Mouse (Mus musculus): ENCODE measurements around the gene Ptk7. TPM values are rescaled to one million over a fixed set of nuclear protein-coding genes. Genes with fewer than 3 reads are reported as not detected.
"Not testable (repeated sequence)": the region's sequence is repeated elsewhere in the genome, so short reads cannot be mapped to it uniquely, and the experiment has no call there.

Gene Ptk7
- polyA plus RNA-seq, 1 experiment from 2014 or later = 69.7 TPM

- Histone ChIP-seq H3K9me3 (no peaks in the 10 kb centered on the region), H3K27me3 (replicated peaks) (no peaks in the 10 kb centered on the region), H3K9ac (no peak overlapping the region), H3K4me3 (no peak overlapping the region), H3K4me2 (replicated peaks) (no peak overlapping the region), H3K27ac (no peak overlapping the region), H3K36me3 (peaks cover 85% of the 10 kb centered on the region), H3K4me1 (no peaks in the 10 kb centered on the region)
- WGBS = 96% methylated on average over 7 of the region's 7 CpGs
- ATAC-seq (ENCODE audit: low FRiP score, low read depth) = no peak
Observed at GRCm38 (mm10) chr17:46574535-46574934, 54.8 kb downstream of the Ptk7 start.

- Histone ChIP-seq H3K9me3 (no peaks in the 10 kb centered on the region), H3K27me3 (replicated peaks) (no peaks in the 10 kb centered on the region), H3K4me3 (no peak overlapping the region), H3K4me1 (no peaks in the 10 kb centered on the region), H3K27ac (no peak overlapping the region), H3K4me2 (replicated peaks) (no peak overlapping the region), H3K9ac (no peak overlapping the region), H3K36me3 (peaks cover 84% of the 10 kb centered on the region)
- WGBS = 89% methylated on average over 11 of the region's 11 CpGs
- ATAC-seq (ENCODE audit: low FRiP score, low read depth) = no peak
Observed at GRCm38 (mm10) chr17:46571005-46571404, 58.3 kb downstream of the Ptk7 start.

GRCm38 (mm10) chr17:46559146-46559545, 70.2 kb downstream of the Ptk7 start:
- H3K36me3 ChIP-seq = peaks cover 9% of the 10 kb centered on the region; the same call in 1 of the 2 replicates
- H3K4me3 ChIP-seq = no peak overlapping the region
- H3K9ac ChIP-seq = no peak overlapping the region
- no peak for ATAC-seq (ENCODE audit: low FRiP score, low read depth)
- no peaks in the 10 kb centered on the region for H3K9me3 ChIP-seq
- WGBS = 93% methylated on average over 6 of the region's 6 CpGs
- H3K27ac ChIP-seq = no peak overlapping the region
- H3K4me2 ChIP-seq (replicated peaks) = no peak overlapping the region
- H3K27me3 ChIP-seq (replicated peaks) = no peaks in the 10 kb centered on the region
- peaks cover 18% of the 10 kb centered on the region for H3K4me1 ChIP-seq

- Histone ChIP-seq H3K27me3 (replicated peaks) (no peaks in the 10 kb centered on the region), H3K9me3 (no peaks in the 10 kb centered on the region), H3K4me3 (no peak overlapping the region), H3K4me2 (replicated peaks) (no peak overlapping the region), H3K27ac (no peak overlapping the region), H3K4me1 (peaks cover 28% of the 10 kb centered on the region), H3K9ac (no peak overlapping the region), H3K36me3 (no peaks in the 10 kb centered on the region)
- WGBS = 92% methylated on average over 5 of the region's 5 CpGs
- no peak for ATAC-seq (ENCODE audit: low FRiP score, low read depth)
Observed at GRCm38 (mm10) chr17:46558151-46558550, 71.2 kb downstream of the Ptk7 start.

GRCm38 (mm10) chr17:46557321-46557720, 72.0 kb downstream of the Ptk7 start:
- Histone ChIP-seq H3K4me1 (peaks cover 36% of the 10 kb centered on the region), H3K4me2 (replicated peaks) (peak overlapping the region; percentile 89)
- not testable (repeated sequence) for H3K9ac ChIP-seq; H3K4me3 ChIP-seq; H3K36me3 ChIP-seq; H3K27ac ChIP-seq; ATAC-seq (ENCODE audit: low FRiP score, low read depth); H3K27me3 ChIP-seq (replicated peaks); H3K9me3 ChIP-seq

GRCm38 (mm10) chr17:46556584-46556945, 72.7 kb downstream of the Ptk7 start:
- Histone ChIP-seq H3K27ac (peak overlapping the region; percentile 58), H3K4me3 (peak overlapping the region; percentile 97), H3K9me3 (no peaks in the 10 kb centered on the region), H3K36me3 (peaks cover 7% of the 10 kb centered on the region), H3K9ac (peak overlapping the region; percentile 55), H3K4me2 (replicated peaks) (peak overlapping the region; percentile 89), H3K27me3 (replicated peaks) (no peaks in the 10 kb centered on the region), H3K4me1 (peaks cover 38% of the 10 kb centered on the region)
- under 1% methylated on average over 11 of the region's 11 CpGs for WGBS
- peak; percentile 18 for ATAC-seq (ENCODE audit: low FRiP score, low read depth)

- Histone ChIP-seq H3K9me3 (no peaks in the 10 kb centered on the region), H3K27ac (peak within 1 kb of the TSS; percentile 87), H3K27me3 (replicated peaks) (no peaks in the 10 kb centered on the region), H3K4me2 (replicated peaks) (peak within 1 kb of the TSS; percentile 89), H3K4me3 (peak within 1 kb of the TSS; percentile 97), H3K9ac (peak within 1 kb of the TSS; percentile 99), H3K36me3 (peaks cover 13% of the 10 kb centered on the region), H3K4me1 (peaks cover 38% of the 10 kb centered on the region)
- ATAC-seq (ENCODE audit: low FRiP score, low read depth) = peak; percentile 93
- under 1% methylated on average over 86 of the region's 87 CpGs for WGBS
Observed at GRCm38 (mm10) chr17:46555673-46556583, 73.4 kb downstream of the Ptk7 start, which contains the start of gene Srf. Srf (minus strand) TSS chr17:46556175.

- peaks cover 38% of the 10 kb centered on the region for H3K4me1 ChIP-seq
- peak overlapping the region; percentile 99 for H3K9ac ChIP-seq
- no peaks in the 10 kb centered on the region for H3K9me3 ChIP-seq
- H3K27me3 ChIP-seq (replicated peaks) = no peaks in the 10 kb centered on the region
- ATAC-seq (ENCODE audit: low FRiP score, low read depth) = peak; percentile 5; the same call in 1 of the 2 replicates
- peak overlapping the region; percentile 89 for H3K4me2 ChIP-seq (replicated peaks)
- H3K27ac ChIP-seq = peak overlapping the region; percentile 87
- peak overlapping the region; percentile 97 for H3K4me3 ChIP-seq
- H3K36me3 ChIP-seq = peaks cover 21% of the 10 kb centered on the region
- WGBS = under 1% methylated on average over 75 of the region's 75 CpGs
Observed at GRCm38 (mm10) chr17:46554977-46555672, 74.2 kb downstream of the Ptk7 start.

- H3K27ac ChIP-seq = peak overlapping the region; percentile 87; the same call in 1 of the 2 replicates
- no peaks in the 10 kb centered on the region for H3K9me3 ChIP-seq
- peaks cover 38% of the 10 kb centered on the region for H3K4me1 ChIP-seq
- peak overlapping the region; percentile 99 for H3K9ac ChIP-seq
- peak overlapping the region; percentile 89 for H3K4me2 ChIP-seq (replicated peaks)
- peak overlapping the region; percentile 97 for H3K4me3 ChIP-seq
- WGBS = under 1% methylated on average over 11 of the region's 11 CpGs
- no peak for ATAC-seq (ENCODE audit: low FRiP score, low read depth)
- no peaks in the 10 kb centered on the region for H3K27me3 ChIP-seq (replicated peaks)
- H3K36me3 ChIP-seq = peaks cover 27% of the 10 kb centered on the region
Observed at GRCm38 (mm10) chr17:46554646-46554976, 74.7 kb downstream of the Ptk7 start.

- Histone ChIP-seq H3K27ac (no peak overlapping the region), H3K9ac (peak overlapping the region; percentile 99; the same call in 1 of the 2 replicates), H3K9me3 (no peaks in the 10 kb centered on the region), H3K4me3 (peak overlapping the region; percentile 97), H3K4me1 (peaks cover 38% of the 10 kb centered on the region), H3K27me3 (replicated peaks) (no peaks in the 10 kb centered on the region), H3K36me3 (peaks cover 31% of the 10 kb centered on the region), H3K4me2 (replicated peaks) (peak overlapping the region; percentile 89)
- ATAC-seq (ENCODE audit: low FRiP score, low read depth) = no peak
- WGBS = 78% methylated on average over 3 of the region's 3 CpGs
Observed at GRCm38 (mm10) chr17:46553926-46554325, 75.4 kb downstream of the Ptk7 start.

GRCm38 (mm10) chr17:46553469-46553868, 75.8 kb downstream of the Ptk7 start:
- Histone ChIP-seq H3K4me1 (peaks cover 38% of the 10 kb centered on the region), H3K36me3 (peaks cover 35% of the 10 kb centered on the region), H3K9ac (peak overlapping the region; percentile 17), H3K27me3 (replicated peaks) (no peaks in the 10 kb centered on the region), H3K4me3 (peak overlapping the region; percentile 24; the same call in 1 of the 2 replicates), H3K27ac (no peak overlapping the region), H3K9me3 (no peaks in the 10 kb centered on the region), H3K4me2 (replicated peaks) (peak overlapping the region; percentile 89)
- WGBS = 52% methylated on average over 11 of the region's 11 CpGs
- no peak for ATAC-seq (ENCODE audit: low FRiP score, low read depth)

- H3K27me3 ChIP-seq (replicated peaks) = no peaks in the 10 kb centered on the region
- no peaks in the 10 kb centered on the region for H3K9me3 ChIP-seq
- no peak overlapping the region for H3K27ac ChIP-seq
- H3K4me3 ChIP-seq = peak overlapping the region; percentile 24
- H3K4me2 ChIP-seq (replicated peaks) = peak overlapping the region; percentile 89
- H3K9ac ChIP-seq = peak overlapping the region; percentile 17; the same call in 1 of the 2 replicates
- peaks cover 38% of the 10 kb centered on the region for H3K36me3 ChIP-seq
- H3K4me1 ChIP-seq = peaks cover 38% of the 10 kb centered on the region
- WGBS = under 1% methylated on average over 24 of the region's 24 CpGs
- peak; percentile 72 for ATAC-seq (ENCODE audit: low FRiP score, low read depth)
Observed at GRCm38 (mm10) chr17:46552841-46553423, 76.4 kb downstream of the Ptk7 start.

All from neural tube, embryonic 12.5 days (tissue).